Mouse (Mus musculus) Muller cell, postnatal 12 days (primary cell): Measurements from ENCODE around the gene Dusp27.

Experiments used
- DNase-seq: peaks from one replicate; pipeline ENCODE4 v3.0.0-alpha.2; 2015; ENCODE audit errors: inconsistent ontology term

The Dusp27 gene

GRCm38 (mm10) chr1:166127719-166128118 is at the start of gene Dusp27:
Gene Dusp27 (minus strand): TSS chr1:166127922.
- DNase-seq: no peak

- DNase-seq: no peak
Measured at GRCm38 (mm10) chr1:166173621-166174020, 45.9 kb upstream of the Dusp27 start.

- no peak for DNase-seq
Measured at GRCm38 (mm10) chr1:166172992-166173391, 45.3 kb upstream of the Dusp27 start.

- DNase-seq: no peak
Measured at GRCm38 (mm10) chr1:166170852-166171251, 43.1 kb upstream of the Dusp27 start.

GRCm38 (mm10) chr1:166169713-166170112 is 42.0 kb upstream of the Dusp27 start:
- no peak for DNase-seq

GRCm38 (mm10) chr1:166168017-166168416 is 40.3 kb upstream of the Dusp27 start:
- no peak for DNase-seq

- peak; percentile 35 for DNase-seq
Measured at GRCm38 (mm10) chr1:166167405-166167804, 39.7 kb upstream of the Dusp27 start.

- no peak for DNase-seq
Measured at GRCm38 (mm10) chr1:166165159-166165558, 37.4 kb upstream of the Dusp27 start.

GRCm38 (mm10) chr1:166164580-166164979 is 36.9 kb upstream of the Dusp27 start:
- DNase-seq: no peak

- peak; percentile 61 for DNase-seq
Measured at GRCm38 (mm10) chr1:166160569-166161445, 33.1 kb upstream of the Dusp27 start.

GRCm38 (mm10) chr1:166160111-166160510 is 32.4 kb upstream of the Dusp27 start:
- DNase-seq: no peak

- no peak for DNase-seq
Measured at GRCm38 (mm10) chr1:166158664-166159063, 30.9 kb upstream of the Dusp27 start.

GRCm38 (mm10) chr1:166157712-166158111 is 30.0 kb upstream of the Dusp27 start:
- no peak for DNase-seq

GRCm38 (mm10) chr1:166155113-166155494 is 27.4 kb upstream of the Dusp27 start:
- no peak for DNase-seq

- peak; percentile 62 for DNase-seq
Measured at GRCm38 (mm10) chr1:166154162-166155112, 26.7 kb upstream of the Dusp27 start.

- peak; percentile 62 for DNase-seq
Measured at GRCm38 (mm10) chr1:166153351-166154120, 25.8 kb upstream of the Dusp27 start.

- no peak for DNase-seq
Measured at GRCm38 (mm10) chr1:166152034-166152433, 24.3 kb upstream of the Dusp27 start.

- DNase-seq: no peak
Measured at GRCm38 (mm10) chr1:166151341-166151740, 23.6 kb upstream of the Dusp27 start.

GRCm38 (mm10) chr1:166150035-166150434 is 22.3 kb upstream of the Dusp27 start:
- no peak for DNase-seq

- DNase-seq: no peak
Measured at GRCm38 (mm10) chr1:166149441-166149840, 21.7 kb upstream of the Dusp27 start.

- DNase-seq: no peak
Measured at GRCm38 (mm10) chr1:166147657-166148056, 19.9 kb upstream of the Dusp27 start.

- DNase-seq: no peak
Measured at GRCm38 (mm10) chr1:166146626-166147025, 18.9 kb upstream of the Dusp27 start.
